8 mouse cellular contexts compared by ENCODE assay signal in genomic region chr19:7557844-7558243, GRCm38 (mm10). TPM values are rescaled to one million over a fixed set of nuclear protein-coding genes. Genes with fewer than 3 reads are reported as not detected.
DNase-seq lines count a peak whose midpoint lies in the region; ATAC-seq lines count a peak whose summit lies in the region.

No protein-coding gene starts in this region.

- no peak overlapping the region; the same call in 1 of the 2 replicates for H3K9ac ChIP-seq in neural tube, embryonic 11.5 days (ENCODE audit: low read length)
- H3K9ac ChIP-seq in limb, embryonic 11.5 days (ENCODE audit: low read length), result no peak overlapping the region
- H3K9ac ChIP-seq in neural tube, embryonic 14.5 days (replicated peaks; ENCODE audit: low read depth, low read length), result no peak overlapping the region

- no peaks in the 10 kb centered on the region for H3K9me3 ChIP-seq in neural tube, embryonic 11.5 days (ENCODE audit: control insufficient read depth, low read length)
- H3K9me3 ChIP-seq in erythroblast, embryonic 14.5 days (ENCODE audit: control insufficient read depth, low read length), result no peaks in the 10 kb centered on the region
- no peaks in the 10 kb centered on the region for H3K9me3 ChIP-seq in limb, embryonic 11.5 days (ENCODE audit: control insufficient read depth, low read length)
- no peaks in the 10 kb centered on the region for H3K9me3 ChIP-seq in neural tube, embryonic 14.5 days (ENCODE audit: control insufficient read depth, low read length)

- H3K4me1 ChIP-seq in neural tube, embryonic 11.5 days (ENCODE audit: control insufficient read depth, insufficient read depth, low read length), result 0 out of 2 replicates have a peak, but pooled peaks cover 5% of the 10 kb centered on the region
- peaks cover 67% of the 10 kb centered on the region for H3K4me1 ChIP-seq in erythroblast, embryonic 14.5 days (ENCODE audit: control insufficient read depth)
- H3K4me1 ChIP-seq in limb, embryonic 11.5 days (ENCODE audit: control insufficient read depth, insufficient read depth, low read length), result 0 out of 2 replicates have a peak, but pooled peaks cover 3% of the 10 kb centered on the region
- no peaks in the 10 kb centered on the region; the same call in 1 of the 2 replicates for H3K4me1 ChIP-seq in neural tube, embryonic 14.5 days (ENCODE audit: control insufficient read depth, insufficient read depth, low read length)

- H3K27ac ChIP-seq in neural tube, embryonic 11.5 days (ENCODE audit: low read depth, low read length), result no peak overlapping the region
- H3K27ac ChIP-seq in limb, embryonic 11.5 days (replicated peaks; ENCODE audit: low read depth, low read length), result no peak overlapping the region
- no peak overlapping the region for H3K27ac ChIP-seq in neural tube, embryonic 14.5 days (ENCODE audit: low read depth, low read length)

- H3K36me3 ChIP-seq in neural tube, embryonic 11.5 days (ENCODE audit: control insufficient read depth, insufficient read depth, low read length), result no peaks in the 10 kb centered on the region
- H3K36me3 ChIP-seq in erythroblast, embryonic 14.5 days (ENCODE audit: control insufficient read depth), result peaks cover 37% of the 10 kb centered on the region
- no peaks in the 10 kb centered on the region for H3K36me3 ChIP-seq in limb, embryonic 11.5 days (ENCODE audit: control insufficient read depth, insufficient read depth, low read length)
- no peaks in the 10 kb centered on the region for H3K36me3 ChIP-seq in neural tube, embryonic 14.5 days (ENCODE audit: control insufficient read depth, insufficient read depth, low read length)

- H3K4me3 ChIP-seq in neural tube, embryonic 11.5 days (ENCODE audit: low read depth, low read length), result peak overlapping the region; percentile 38; the same call in 1 of the 2 replicates
- H3K4me3 ChIP-seq in erythroblast, embryonic 14.5 days (replicated peaks), result peak overlapping the region; percentile 87
- peak overlapping the region; percentile 41; the same call in 1 of the 2 replicates for H3K4me3 ChIP-seq in limb, embryonic 11.5 days (ENCODE audit: low read depth, low read length)
- H3K4me3 ChIP-seq in neural tube, embryonic 14.5 days (ENCODE audit: low read depth, low read length), result peak overlapping the region; percentile 27

- H3K27me3 ChIP-seq in neural tube, embryonic 11.5 days (ENCODE audit: control insufficient read depth, insufficient read depth, low read length), result no peaks in the 10 kb centered on the region
- no peaks in the 10 kb centered on the region for H3K27me3 ChIP-seq in erythroblast, embryonic 14.5 days (ENCODE audit: control insufficient read depth)
- H3K27me3 ChIP-seq in limb, embryonic 11.5 days (ENCODE audit: control insufficient read depth, insufficient read depth, low read length), result no peaks in the 10 kb centered on the region
- H3K27me3 ChIP-seq in neural tube, embryonic 14.5 days (ENCODE audit: control insufficient read depth, insufficient read depth, low read length), result no peaks in the 10 kb centered on the region

- DNase-seq in neural tube, embryonic 11.5 days (ENCODE audit: low spot score), result no peak
- no peak for DNase-seq in neural tube, embryonic 10.5 days (ENCODE audit: extremely low spot score, low spot score)
- no peak for DNase-seq in limb, embryonic 11.5 days (ENCODE audit: low spot score)
- DNase-seq in layer of hippocampus, adult 9-11 months, result no peak
- DNase-seq in urinary bladder, adult 18-20 months (ENCODE audit: low spot score in 2 of 2), result no peak
- DNase-seq in adrenal gland, adult 18-20 months (ENCODE audit: low spot score in 2 of 2), result no peak

- no peak for ATAC-seq in neural tube, embryonic 11.5 days (ENCODE audit: insufficient read depth, low FRiP score, low TSS enrichment)
- ATAC-seq in limb, embryonic 11.5 days (ENCODE audit: insufficient number of reproducible peaks, low FRiP score, low TSS enrichment, low read depth), result no peak
- ATAC-seq in neural tube, embryonic 14.5 days (ENCODE audit: low read depth), result no peak

- WGBS in neural tube, embryonic 11.5 days, result 4% methylated on average over 4 of the region's 4 CpGs
- 5% methylated on average over 4 of the region's 4 CpGs for WGBS in limb, embryonic 11.5 days
- WGBS in neural tube, embryonic 14.5 days, result 10% methylated on average over 4 of the region's 4 CpGs

- H3K4me2 ChIP-seq in neural tube, embryonic 11.5 days (ENCODE audit: low read depth), result peak overlapping the region; percentile 78
- peak overlapping the region; percentile 79 for H3K4me2 ChIP-seq in limb, embryonic 11.5 days (ENCODE audit: low read depth, severe bottlenecking)
- peak overlapping the region; percentile 52 for H3K4me2 ChIP-seq in neural tube, embryonic 14.5 days (ENCODE audit: low read depth, low read length)

RNA-seq across cellular contexts. Expression of gene Pla2g16, which starts 0.6 kb away (rescaled TPM):
- polyA plus RNA-seq in neural tube, embryonic 11.5 days (2014; fragmentation: Nextera tagmentation; extraction: Ambion mirVana), result 3.4 and 5.0 TPM in 2 replicates
- polyA plus RNA-seq in erythroblast, embryonic 14.5 days (2012), result 5.9 and 6.6 TPM in 2 replicates
- 5.4 and 7.6 TPM in 2 replicates for polyA plus RNA-seq in limb, embryonic 11.5 days (2014; fragmentation: Nextera tagmentation; extraction: Ambion mirVana)
- polyA plus RNA-seq in neural tube, embryonic 14.5 days (2014; fragmentation: Nextera tagmentation; extraction: Ambion mirVana), result 2.4 and 4.1 TPM in 2 replicates
- 100 to 1,000 TPM in 1 of 2 experiments, 10 to 100 TPM in 1; 60.4 to 132 TPM for total RNA-seq in adrenal gland, adult 18-20 months (2021)

RNA-seq across cellular contexts. Expression of gene Lgals12, which starts 49.1 kb away (rescaled TPM):
- not detected in 2 replicates for polyA plus RNA-seq in neural tube, embryonic 11.5 days (2014; fragmentation: Nextera tagmentation; extraction: Ambion mirVana)
- not detected in 2 replicates for polyA plus RNA-seq in erythroblast, embryonic 14.5 days (2012)
- polyA plus RNA-seq in limb, embryonic 11.5 days (2014; fragmentation: Nextera tagmentation; extraction: Ambion mirVana), result 0.30 and 0.93 TPM in 2 replicates
- 0.16 and 0.17 TPM in 2 replicates for polyA plus RNA-seq in neural tube, embryonic 14.5 days (2014; fragmentation: Nextera tagmentation; extraction: Ambion mirVana)
- total RNA-seq in adrenal gland, adult 18-20 months (2021), result 10 to 100 TPM; 18.9 to 67.5 TPM

RNA-seq across cellular contexts. Expression of gene Hrasls5, which starts 54.5 kb away (rescaled TPM):
- not detected in 2 replicates for polyA plus RNA-seq in neural tube, embryonic 11.5 days (2014; fragmentation: Nextera tagmentation; extraction: Ambion mirVana)
- not detected in 2 replicates for polyA plus RNA-seq in erythroblast, embryonic 14.5 days (2012)
- not detected in 2 replicates for polyA plus RNA-seq in limb, embryonic 11.5 days (2014; fragmentation: Nextera tagmentation; extraction: Ambion mirVana)
- polyA plus RNA-seq in neural tube, embryonic 14.5 days (2014; fragmentation: Nextera tagmentation; extraction: Ambion mirVana), result not detected in 2 replicates
- total RNA-seq in adrenal gland, adult 18-20 months (2021), result under 1 TPM; 0.30 to 0.77 TPM

Comparison
In these comparisons a context has a peak if more than half of its experiments do, and no peak if none do; other contexts are left out.
1. H3K4me3 ChIP-seq: peak in every context shown above with its lines; median percentile 87 in erythroblast, embryonic 14.5 days; 41 in limb, embryonic 11.5 days; 38 in neural tube, embryonic 11.5 days; 27 in neural tube, embryonic 14.5 days.